Mouse (Mus musculus) C2C12 (cell line): ENCODE results near the gene Kif2c.

Experiments used
- CEBPB ChIP-seq: IDR thresholded peaks from one replicate; pipeline ENCODE4 v1.6.1; 2011; ENCODE audit warnings: low read depth, mild to moderate bottlenecking, control low read depth, moderate library complexity
- CTCF ChIP-seq: IDR thresholded peaks from one replicate; pipeline ENCODE4 v1.5.1; 2011; ENCODE audit not compliant: control insufficient read depth, insufficient read depth, insufficient read length
- USF1 ChIP-seq: IDR thresholded peaks from one replicate; pipeline ENCODE4 v1.6.1; 2011; ENCODE audit warnings: low read depth, mild to moderate bottlenecking, control low read depth, moderate library complexity

- TF ChIP-seq USF1 = no peak
- no peak for TF ChIP-seq CEBPB
- no peak for TF ChIP-seq CTCF
Measured at GRCm38 (mm10) chr4:117124218-117124517, 58.3 kb downstream of the Kif2c start.
